Mouse (Mus musculus) kidney, postnatal 10 days (tissue): ENCODE results near the gene Gm15737.

Source experiments
- DNase-seq: peaks from one replicate; pipeline ENCODE4 v3.0.0; 2021; ENCODE audit warnings: mixed read lengths

The Gm15737 gene

GRCm38 (mm10) chr6:92869089-92869581 lies at the start of gene Gm15737:
Gene Gm15737 (plus strand): TSS chr6:92869357.
- peak; percentile 70 for DNase-seq

GRCm38 (mm10) chr6:92821606-92822005 lies 47.6 kb upstream of the Gm15737 start:
- DNase-seq: no peak

GRCm38 (mm10) chr6:92822006-92822405 lies 47.2 kb upstream of the Gm15737 start:
- no peak for DNase-seq

- DNase-seq: no peak
Measured at GRCm38 (mm10) chr6:92823991-92824390, 45.2 kb upstream of the Gm15737 start.

GRCm38 (mm10) chr6:92826561-92826960 lies 42.6 kb upstream of the Gm15737 start:
- no peak for DNase-seq

GRCm38 (mm10) chr6:92827360-92827759 lies 41.8 kb upstream of the Gm15737 start:
- DNase-seq: no peak

GRCm38 (mm10) chr6:92829148-92829547 lies 40.0 kb upstream of the Gm15737 start:
- no peak for DNase-seq

GRCm38 (mm10) chr6:92831106-92831505 lies 38.1 kb upstream of the Gm15737 start:
- no peak for DNase-seq

- DNase-seq: no peak
Measured at GRCm38 (mm10) chr6:92842000-92842399, 27.2 kb upstream of the Gm15737 start.

- DNase-seq: no peak
Measured at GRCm38 (mm10) chr6:92843474-92843873, 25.7 kb upstream of the Gm15737 start.

- no peak for DNase-seq
Measured at GRCm38 (mm10) chr6:92845898-92846297, 23.3 kb upstream of the Gm15737 start.

- DNase-seq: no peak
Measured at GRCm38 (mm10) chr6:92846614-92847013, 22.5 kb upstream of the Gm15737 start.

GRCm38 (mm10) chr6:92849208-92849607 lies 19.9 kb upstream of the Gm15737 start:
- no peak for DNase-seq

- DNase-seq: peak; percentile 78
Measured at GRCm38 (mm10) chr6:92850250-92850649, 18.9 kb upstream of the Gm15737 start.

- no peak for DNase-seq
Measured at GRCm38 (mm10) chr6:92854873-92855272, 14.3 kb upstream of the Gm15737 start.

GRCm38 (mm10) chr6:92857761-92858160 lies 11.4 kb upstream of the Gm15737 start:
- no peak for DNase-seq

- DNase-seq: peak; percentile 35
Measured at GRCm38 (mm10) chr6:92858721-92859510, 10.2 kb upstream of the Gm15737 start.

- DNase-seq: no peak
Measured at GRCm38 (mm10) chr6:92860285-92860912, 8.8 kb upstream of the Gm15737 start.

- no peak for DNase-seq
Measured at GRCm38 (mm10) chr6:92862599-92862998, 6.6 kb upstream of the Gm15737 start.

GRCm38 (mm10) chr6:92869582-92870219 lies 544 bp downstream of the Gm15737 start:
- peak; percentile 35 for DNase-seq

- DNase-seq: no peak
Measured at GRCm38 (mm10) chr6:92871813-92872212, 2.7 kb downstream of the Gm15737 start.

GRCm38 (mm10) chr6:92872766-92873165 lies 3.6 kb downstream of the Gm15737 start:
- DNase-seq: no peak

- no peak for DNase-seq
Measured at GRCm38 (mm10) chr6:92874854-92875253, 5.7 kb downstream of the Gm15737 start.

GRCm38 (mm10) chr6:92875340-92875739 lies 6.2 kb downstream of the Gm15737 start:
- DNase-seq: no peak
